Mouse (Mus musculus) megakaryocyte, embryonic 14.5 days (primary cell): ENCODE data around the gene C7.

ENCODE experiments used
- FLI1 ChIP-seq: IDR thresholded peaks from 2 replicates; pipeline ENCODE4 v1.6.1; 2012; ENCODE audit warnings: low read length, inconsistent platforms, mixed read lengths
- GATA1 ChIP-seq: IDR thresholded peaks from 3 replicates; pipeline ENCODE4 v1.6.1; 2012; ENCODE audit warnings: mixed read lengths, low read length, inconsistent platforms, borderline replicate concordance

DNA sequence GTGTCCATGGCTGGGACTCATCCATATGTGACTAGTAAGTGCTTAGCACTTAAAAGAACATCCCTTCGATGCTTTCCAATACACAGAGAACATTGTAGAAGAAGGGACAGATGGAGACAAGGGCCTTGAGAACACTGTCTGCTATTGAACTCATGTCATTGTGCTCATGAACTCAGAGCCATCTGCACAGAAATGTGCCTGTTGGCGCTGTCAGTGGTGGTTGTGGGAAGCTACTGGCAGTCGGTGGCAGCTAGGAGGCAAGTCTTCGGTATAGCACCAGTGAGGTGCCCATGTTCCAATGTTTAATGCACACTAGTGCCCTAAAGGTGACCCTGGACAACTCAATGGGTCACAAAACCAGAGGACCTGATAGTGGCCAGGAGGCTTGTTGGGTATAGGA, 38.8 kb upstream of the C7 start:
- TF ChIP-seq GATA1 (no peak), FLI1 (no peak)
